Mouse (Mus musculus) midbrain, postnatal 0 days (tissue): ENCODE measurements around the gene Zfp46. TPM values are rescaled to one million over a fixed set of nuclear protein-coding genes. Genes with fewer than 3 reads are reported as not detected.
A peak's percentile ranks its signal among the peaks of the same experiment; 100 is the strongest.

ENCODE experiments used
- ATAC-seq: fragments of 200-750 bp; cut with Nextera tagmentation; 2 replicates; pipeline ENCODE4 v1.8.0; 2017; ENCODE audit warnings: moderate number of reproducible peaks, mild to moderate bottlenecking, moderate TSS enrichment, moderate library complexity; ENCODE audit not compliant: low FRiP score
- DNase-seq: peaks from one replicate; pipeline ENCODE4 v3.0.0-alpha.2; 2015; ENCODE audit warnings: low spot score
- H3K27ac ChIP-seq: fragments of 300-500 bp; sonication (generic); 2 replicates; pipeline ENCODE4 v1.5.1; 2014; ENCODE audit warnings: low read depth, mild to moderate bottlenecking, low read length, mixed read lengths
- H3K27me3 ChIP-seq: fragments of 300-500 bp; sonication (generic); 2 replicates; pipeline ENCODE4 v1.6.1; 2014; ENCODE audit warnings: low read length, control low read depth, mixed read lengths; ENCODE audit not compliant: insufficient read depth
- H3K36me3 ChIP-seq: fragments of 300-500 bp; sonication (generic); 2 replicates; pipeline ENCODE4 v1.6.1; 2014; ENCODE audit warnings: low read length, control low read depth, mixed read lengths; ENCODE audit not compliant: insufficient read depth
- H3K4me1 ChIP-seq: fragments of 300-500 bp; sonication (generic); 2 replicates; pipeline ENCODE4 v1.6.1; 2014; ENCODE audit warnings: mild to moderate bottlenecking, control low read depth, antibody characterized with exemption, low read length, mixed read lengths; ENCODE audit not compliant: insufficient read depth
- H3K4me2 ChIP-seq: fragments of 300-500 bp; sonication (generic); 2 replicates; pipeline ENCODE4 v1.6.1; 2014; ENCODE audit warnings: low read depth, mild to moderate bottlenecking, low read length, mixed read lengths; ENCODE audit not compliant: poor library complexity, severe bottlenecking
- H3K4me3 ChIP-seq: fragments of 300-500 bp; sonication (generic); 2 replicates; pipeline ENCODE4 v1.5.1; 2014; ENCODE audit warnings: low read depth, mild to moderate bottlenecking, low read length, moderate library complexity
- H3K9ac ChIP-seq: fragments of 300-500 bp; sonication (generic); replicated peaks from 2 replicates; pipeline ENCODE4 v1.6.1; 2014; ENCODE audit warnings: mild to moderate bottlenecking, low read length, moderate library complexity, mixed read lengths; ENCODE audit not compliant: poor library complexity, severe bottlenecking
- H3K9me3 ChIP-seq: fragments of 300-500 bp; sonication (generic); 2 replicates; pipeline ENCODE4 v1.6.1; 2016; ENCODE audit warnings: low read length, control low read depth
- CTCF ChIP-seq: IDR thresholded peaks from 2 replicates; pipeline ENCODE4 v1.5.1; 2016; ENCODE audit warnings: antibody characterized with exemption, mild to moderate bottlenecking
- WGBS: fragments of 180-500 bp; shearing (Covaris S2); extraction: QIAGEN DNeasy Blood & Tissue Kit; methylation state at CpG from one replicate; pipeline ENCODE4 v1.1.7; 2014; 5-methylcytosine and 5-hydroxymethylcytosine counted together
- polyA plus RNA-seq: library from polyadenylated mRNA; unstranded; fragments of >200 nt; fragmentation: Nextera tagmentation; extraction: Ambion mirVana; gene quantifications from 2 replicates; pipeline ENCODE4 v1.2.1, GENCODE M21; 2015
- total RNA-seq: library from RNA; depleted of rRNA; stranded (reverse); fragments of >200 nt; gene quantifications from 2 replicates; pipeline ENCODE4 v1.2.3, GENCODE M21; 2014; rRNA removed

Gene Zfp46
- total RNA-seq (53.8 and 66.9 TPM in 2 replicates), polyA plus RNA-seq (27.2 and 27.7 TPM in 2 replicates)

- ATAC-seq (no peak), DNase-seq (peak; percentile 89)
- peak; percentile 7; the same call in 1 of the 2 replicates for TF ChIP-seq CTCF
- Histone ChIP-seq H3K36me3 (0 out of 2 replicates have a peak, but pooled peaks cover 6% of the 10 kb centered on the region), H3K27ac (peak within 1 kb of the TSS; percentile 93), H3K27me3 (no peaks in the 10 kb centered on the region), H3K9ac (peak within 1 kb of the TSS; percentile 54), H3K4me2 (peak within 1 kb of the TSS; percentile 61), H3K9me3 (no peaks in the 10 kb centered on the region), H3K4me3 (peak within 1 kb of the TSS; percentile 72), H3K4me1 (peaks cover 10% of the 10 kb centered on the region; the same call in 1 of the 2 replicates)
- 17% methylated on average over 5 of the region's 5 CpGs for WGBS
Measured at GRCm38 (mm10) chr4:136284455-136284854, at the start of gene Zfp46. Gene Zfp46, plus strand, starts transcription at chr4:136284683.

GRCm38 (mm10) chr4:136238669-136239068 lies 45.8 kb upstream of the Zfp46 start:
- Histone ChIP-seq H3K9me3 (no peaks in the 10 kb centered on the region), H3K27me3 (peaks cover 10% of the 10 kb centered on the region; the same call in 1 of the 2 replicates), H3K36me3 (no peaks in the 10 kb centered on the region; the same call in 1 of the 2 replicates), H3K4me3 (no peak overlapping the region), H3K27ac (no peak overlapping the region), H3K4me1 (no peaks in the 10 kb centered on the region), H3K4me2 (no peak overlapping the region), H3K9ac (no peak overlapping the region)
- DNase-seq (no peak), ATAC-seq (no peak)
- TF ChIP-seq CTCF: no peak
- WGBS: 35% methylated on average over 13 of the region's 13 CpGs

GRCm38 (mm10) chr4:136239111-136239510 lies 45.4 kb upstream of the Zfp46 start:
- 83% methylated on average over 9 of the region's 9 CpGs for WGBS
- ATAC-seq (no peak), DNase-seq (no peak)
- Histone ChIP-seq H3K4me2 (no peak overlapping the region), H3K27me3 (peaks cover 10% of the 10 kb centered on the region; the same call in 1 of the 2 replicates), H3K4me1 (no peaks in the 10 kb centered on the region), H3K36me3 (no peaks in the 10 kb centered on the region; the same call in 1 of the 2 replicates), H3K9me3 (no peaks in the 10 kb centered on the region), H3K9ac (no peak overlapping the region), H3K27ac (no peak overlapping the region), H3K4me3 (no peak overlapping the region)
- no peak for TF ChIP-seq CTCF

GRCm38 (mm10) chr4:136239622-136240021 lies 44.9 kb upstream of the Zfp46 start:
- no peak overlapping the region for H3K27ac ChIP-seq
- no peaks in the 10 kb centered on the region for H3K4me1 ChIP-seq
- 27% methylated on average over 8 of the region's 8 CpGs for WGBS
- no peaks in the 10 kb centered on the region for H3K9me3 ChIP-seq
- H3K9ac ChIP-seq: no peak overlapping the region
- DNase-seq (peak; percentile 83), ATAC-seq (0 out of 2 replicates have a peak, but pooled peaks have one; percentile 27)
- peak; percentile 77 for TF ChIP-seq CTCF
- H3K36me3 ChIP-seq: no peaks in the 10 kb centered on the region; the same call in 1 of the 2 replicates
- no peak overlapping the region for H3K4me2 ChIP-seq
- H3K27me3 ChIP-seq: peaks cover 10% of the 10 kb centered on the region; the same call in 1 of the 2 replicates
- no peak overlapping the region for H3K4me3 ChIP-seq

- DNase-seq (no peak), ATAC-seq (no peak)
- H3K9ac ChIP-seq: no peak overlapping the region
- H3K27ac ChIP-seq: no peak overlapping the region
- TF ChIP-seq CTCF: no peak
- no peak overlapping the region for H3K4me3 ChIP-seq
- WGBS: 69% methylated on average over 14 of the region's 14 CpGs
- H3K27me3 ChIP-seq: peaks cover 10% of the 10 kb centered on the region; the same call in 1 of the 2 replicates
- H3K9me3 ChIP-seq: no peaks in the 10 kb centered on the region
- H3K4me2 ChIP-seq: no peak overlapping the region
- no peaks in the 10 kb centered on the region; the same call in 1 of the 2 replicates for H3K36me3 ChIP-seq
- H3K4me1 ChIP-seq: no peaks in the 10 kb centered on the region
Measured at GRCm38 (mm10) chr4:136240123-136240522, 44.4 kb upstream of the Zfp46 start.

GRCm38 (mm10) chr4:136240955-136241354 lies 43.5 kb upstream of the Zfp46 start:
- no peak for DNase-seq
- H3K27ac ChIP-seq: no peak overlapping the region
- peaks cover 11% of the 10 kb centered on the region for H3K27me3 ChIP-seq
- H3K4me3 ChIP-seq: no peak overlapping the region
- H3K4me2 ChIP-seq: no peak overlapping the region
- ATAC-seq: no peak
- 34% methylated on average over 8 of the region's 8 CpGs for WGBS
- no peak overlapping the region for H3K9ac ChIP-seq
- H3K36me3 ChIP-seq: no peaks in the 10 kb centered on the region; the same call in 1 of the 2 replicates
- no peak for TF ChIP-seq CTCF
- no peaks in the 10 kb centered on the region for H3K4me1 ChIP-seq
- H3K9me3 ChIP-seq: no peaks in the 10 kb centered on the region
